Mouse (Mus musculus): ENCODE results near the gene Nod1.

The Nod1 gene

GRCm38 (mm10) chr6:54877651-54878050 lies 94.8 kb downstream of the Nod1 start:
- no peak for DNase-seq

GRCm38 (mm10) chr6:54876782-54877181 lies 95.6 kb downstream of the Nod1 start:
- DNase-seq = no peak

All from cerebellum, postnatal 10 days (tissue).